Mouse (Mus musculus): Measurements from ENCODE around the gene Acvrl1. TPM values are rescaled to one million over a fixed set of nuclear protein-coding genes. Genes with fewer than 3 reads are reported as not detected.

Gene Acvrl1
- polyA plus RNA-seq, 1 experiment from 2014 or later = 3.2 TPM

DNA sequence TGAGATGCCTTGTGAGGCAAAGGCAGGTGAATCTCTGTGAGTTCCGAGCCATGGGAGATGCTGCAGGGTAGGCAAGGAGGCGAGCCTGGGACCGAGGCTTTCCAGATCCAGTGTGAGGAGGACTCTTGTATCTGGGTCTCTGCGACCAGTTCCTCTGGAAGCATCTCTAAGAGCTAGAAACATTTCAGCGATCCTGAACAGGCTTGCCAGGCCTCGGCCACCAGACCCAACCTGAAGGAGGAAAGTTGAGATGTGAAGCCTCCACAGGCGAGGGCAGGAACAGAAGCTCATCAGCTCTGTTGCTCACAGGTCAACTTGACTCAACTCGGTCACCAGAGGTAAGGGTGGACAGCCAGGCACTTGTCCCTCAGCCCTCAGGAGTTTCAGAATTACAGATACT, 36.8 kb upstream of the Acvrl1 start:
- H3K4me2 ChIP-seq (ENCODE audit: low read depth, low read length) = no peak overlapping the region
- no peak overlapping the region for H3K9ac ChIP-seq (replicated peaks; ENCODE audit: low read depth, low read length)
- no peak overlapping the region for H3K27ac ChIP-seq (ENCODE audit: low read depth, low read length)
- 97% methylated on average over 8 of the region's 8 CpGs for WGBS
- H3K4me1 ChIP-seq (ENCODE audit: control insufficient read depth, insufficient read depth, low read length) = peaks cover 17% of the 10 kb centered on the region
- H3K9me3 ChIP-seq (ENCODE audit: control insufficient read depth, low read length) = no peaks in the 10 kb centered on the region
- ATAC-seq (ENCODE audit: low read depth) = no peak
- H3K36me3 ChIP-seq (ENCODE audit: control insufficient read depth, insufficient read depth, low read length) = no peaks in the 10 kb centered on the region
- no peaks in the 10 kb centered on the region for H3K27me3 ChIP-seq (ENCODE audit: control insufficient read depth, insufficient read depth, low read length)
- no peak overlapping the region for H3K4me3 ChIP-seq (ENCODE audit: low read depth, low read length)

DNA sequence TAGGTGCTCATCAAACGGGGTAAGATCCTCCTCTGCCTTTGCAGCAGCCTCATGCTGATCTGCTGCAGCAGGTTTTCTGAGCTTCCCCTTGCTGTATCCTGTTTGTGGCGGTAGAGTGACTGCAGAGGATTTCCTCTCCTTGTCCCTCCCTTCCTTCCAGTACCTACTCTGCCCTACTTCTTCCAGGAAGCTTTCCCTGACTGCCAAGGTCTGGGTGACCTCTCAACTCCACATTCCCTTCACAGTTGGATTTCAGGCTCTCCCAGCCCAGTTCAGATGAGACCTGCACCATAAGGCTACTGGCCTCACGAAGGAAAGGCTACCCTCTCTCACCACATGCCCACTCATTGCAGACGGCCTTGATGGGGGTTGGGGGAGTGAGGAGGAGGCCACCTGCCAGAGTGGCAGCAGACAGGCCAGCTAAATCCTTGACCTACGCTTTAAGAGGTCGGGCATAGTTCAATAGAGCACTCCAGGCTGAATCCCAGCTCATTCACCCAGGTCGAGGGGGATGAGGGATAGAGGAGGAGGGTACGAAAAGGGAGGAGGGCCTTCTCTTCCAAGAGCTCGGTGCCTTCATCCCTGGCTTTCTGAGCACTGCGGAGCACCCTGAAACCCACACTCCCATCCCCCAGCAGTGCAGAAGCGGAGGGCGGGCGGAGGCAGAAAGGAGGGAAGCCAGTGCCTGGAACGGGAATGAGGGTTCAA, 36.0 kb upstream of the Acvrl1 start:
- H3K27ac ChIP-seq (ENCODE audit: low read depth, low read length) = peak overlapping the region; percentile 76
- peak overlapping the region; percentile 28; the same call in 1 of the 2 replicates for H3K4me2 ChIP-seq (ENCODE audit: low read depth, low read length)
- H3K27me3 ChIP-seq (ENCODE audit: control insufficient read depth, insufficient read depth, low read length) = no peaks in the 10 kb centered on the region
- peaks cover 17% of the 10 kb centered on the region for H3K4me1 ChIP-seq (ENCODE audit: control insufficient read depth, insufficient read depth, low read length)
- H3K4me3 ChIP-seq (ENCODE audit: low read depth, low read length) = no peak overlapping the region
- H3K36me3 ChIP-seq (ENCODE audit: control insufficient read depth, insufficient read depth, low read length) = no peaks in the 10 kb centered on the region
- H3K9me3 ChIP-seq (ENCODE audit: control insufficient read depth, low read length) = no peaks in the 10 kb centered on the region
- peak; percentile 48; the same call in 1 of the 2 replicates for ATAC-seq (ENCODE audit: low read depth)
- H3K9ac ChIP-seq (replicated peaks; ENCODE audit: low read depth, low read length) = no peak overlapping the region; the same call in 1 of the 2 replicates
- 21% methylated on average over 14 of the region's 14 CpGs for WGBS

DNA sequence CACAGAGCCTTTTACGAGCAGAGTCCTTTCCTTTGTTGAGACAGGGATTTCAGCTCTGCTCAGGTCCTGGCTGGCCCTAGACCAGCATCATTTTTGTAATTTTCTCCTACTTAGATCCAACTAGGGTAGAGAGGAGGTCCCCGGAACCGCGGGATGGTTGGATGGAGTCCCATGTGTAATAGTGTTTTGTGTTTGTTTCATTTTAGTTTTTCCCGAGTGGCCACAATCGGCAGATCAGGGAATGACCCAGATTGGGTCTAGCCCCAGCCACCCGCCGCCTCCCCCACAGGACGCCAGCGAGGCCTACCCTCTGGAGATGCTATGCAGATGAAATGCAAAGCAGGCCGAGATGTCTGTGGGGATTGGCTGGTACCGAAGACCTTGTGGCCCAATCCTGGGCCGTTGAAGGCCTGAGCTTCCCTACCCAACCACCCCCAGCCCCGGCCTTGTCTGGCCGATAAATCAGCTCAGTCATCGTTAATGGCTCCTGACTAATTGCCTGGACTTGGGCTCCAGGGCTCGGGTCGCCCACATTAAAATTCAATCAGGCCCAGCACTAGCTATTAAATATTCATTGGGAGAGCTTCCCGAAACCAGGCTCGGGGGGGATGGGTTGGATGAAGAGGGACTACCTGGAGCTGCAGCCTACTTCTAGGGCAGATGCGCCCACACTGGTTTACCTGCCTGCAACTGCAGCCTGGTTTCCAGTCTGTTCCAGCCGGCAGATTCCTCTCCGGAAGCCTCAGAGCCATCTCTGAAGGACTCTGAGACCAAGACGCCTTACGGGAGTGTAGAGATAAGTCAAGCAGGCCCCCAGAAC, 35.3 kb upstream of the Acvrl1 start:
- 6% methylated on average over 25 of the region's 25 CpGs for WGBS
- no peak overlapping the region for H3K9ac ChIP-seq (replicated peaks; ENCODE audit: low read depth, low read length)
- H3K27ac ChIP-seq (ENCODE audit: low read depth, low read length) = peak overlapping the region; percentile 76
- H3K27me3 ChIP-seq (ENCODE audit: control insufficient read depth, insufficient read depth, low read length) = no peaks in the 10 kb centered on the region
- ATAC-seq (ENCODE audit: low read depth) = peak; percentile 92
- H3K36me3 ChIP-seq (ENCODE audit: control insufficient read depth, insufficient read depth, low read length) = no peaks in the 10 kb centered on the region
- H3K4me2 ChIP-seq (ENCODE audit: low read depth, low read length) = peak overlapping the region; percentile 28; the same call in 1 of the 2 replicates
- H3K4me1 ChIP-seq (ENCODE audit: control insufficient read depth, insufficient read depth, low read length) = peaks cover 17% of the 10 kb centered on the region
- no peak overlapping the region for H3K4me3 ChIP-seq (ENCODE audit: low read depth, low read length)
- H3K9me3 ChIP-seq (ENCODE audit: control insufficient read depth, low read length) = no peaks in the 10 kb centered on the region

DNA sequence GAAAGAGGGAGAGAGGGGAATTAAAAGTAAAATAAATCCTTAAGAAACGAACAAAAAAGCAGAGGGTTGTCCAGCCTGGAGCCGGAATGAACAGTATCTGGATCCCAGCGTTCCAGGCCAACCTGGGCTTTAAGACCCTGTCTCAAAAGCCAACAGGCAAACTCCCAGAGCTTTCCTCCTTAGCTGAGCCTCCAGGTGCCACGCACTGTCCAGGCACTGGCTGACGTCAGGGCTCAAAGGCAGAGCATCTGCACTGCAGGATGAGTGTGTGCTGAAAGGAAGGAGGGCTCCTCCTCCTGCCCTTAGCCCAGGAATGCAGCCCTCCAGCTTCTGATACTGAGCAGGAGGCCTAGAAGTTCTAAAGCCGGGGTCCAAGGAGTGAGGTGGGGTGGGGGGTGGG, 34.3 kb upstream of the Acvrl1 start:
- peaks cover 20% of the 10 kb centered on the region for H3K4me1 ChIP-seq (ENCODE audit: control insufficient read depth, insufficient read depth, low read length)
- H3K36me3 ChIP-seq (ENCODE audit: control insufficient read depth, insufficient read depth, low read length) = no peaks in the 10 kb centered on the region
- H3K9me3 ChIP-seq (ENCODE audit: control insufficient read depth, low read length) = no peaks in the 10 kb centered on the region
- no peak overlapping the region for H3K4me2 ChIP-seq (ENCODE audit: low read depth, low read length)
- 39% methylated on average over 6 of the region's 6 CpGs for WGBS
- no peak overlapping the region for H3K4me3 ChIP-seq (ENCODE audit: low read depth, low read length)
- H3K27ac ChIP-seq (ENCODE audit: low read depth, low read length) = 0 out of 2 replicates have a peak overlapping the region, but pooled peaks have one; percentile 16
- no peak for ATAC-seq (ENCODE audit: low read depth)
- no peak overlapping the region for H3K9ac ChIP-seq (replicated peaks; ENCODE audit: low read depth, low read length)
- H3K27me3 ChIP-seq (ENCODE audit: control insufficient read depth, insufficient read depth, low read length) = no peaks in the 10 kb centered on the region

DNA sequence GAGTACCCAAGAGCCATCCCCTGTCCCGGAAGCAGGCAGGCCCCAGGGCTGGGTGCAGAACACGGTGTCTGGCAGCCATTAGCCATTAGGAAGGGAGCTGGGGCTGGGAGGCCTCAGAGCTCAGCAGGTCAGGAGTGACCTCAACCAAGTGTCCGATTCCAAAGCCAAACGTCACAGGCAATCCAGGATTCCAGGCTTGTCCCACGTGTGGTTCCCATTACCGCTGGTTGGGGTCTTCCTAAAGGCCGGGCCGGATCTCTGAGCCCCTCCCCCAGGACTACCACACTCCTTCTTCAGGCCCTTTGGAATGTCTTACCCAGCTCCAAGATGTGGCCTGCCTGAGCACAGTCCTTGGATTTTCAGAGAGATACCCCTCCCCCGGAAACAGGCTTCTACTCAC, 33.3 kb upstream of the Acvrl1 start:
- Histone ChIP-seq H3K9ac (replicated peaks; ENCODE audit: low read depth, low read length) (no peak overlapping the region), H3K27ac (ENCODE audit: low read depth, low read length) (no peak overlapping the region), H3K27me3 (ENCODE audit: control insufficient read depth, insufficient read depth, low read length) (no peaks in the 10 kb centered on the region), H3K4me2 (ENCODE audit: low read depth, low read length) (no peak overlapping the region), H3K36me3 (ENCODE audit: control insufficient read depth, insufficient read depth, low read length) (no peaks in the 10 kb centered on the region), H3K4me3 (ENCODE audit: low read depth, low read length) (no peak overlapping the region), H3K4me1 (ENCODE audit: control insufficient read depth, insufficient read depth, low read length) (peaks cover 20% of the 10 kb centered on the region), H3K9me3 (ENCODE audit: control insufficient read depth, low read length) (no peaks in the 10 kb centered on the region)
- WGBS = 58% methylated on average over 9 of the region's 9 CpGs
- ATAC-seq (ENCODE audit: low read depth) = no peak

DNA sequence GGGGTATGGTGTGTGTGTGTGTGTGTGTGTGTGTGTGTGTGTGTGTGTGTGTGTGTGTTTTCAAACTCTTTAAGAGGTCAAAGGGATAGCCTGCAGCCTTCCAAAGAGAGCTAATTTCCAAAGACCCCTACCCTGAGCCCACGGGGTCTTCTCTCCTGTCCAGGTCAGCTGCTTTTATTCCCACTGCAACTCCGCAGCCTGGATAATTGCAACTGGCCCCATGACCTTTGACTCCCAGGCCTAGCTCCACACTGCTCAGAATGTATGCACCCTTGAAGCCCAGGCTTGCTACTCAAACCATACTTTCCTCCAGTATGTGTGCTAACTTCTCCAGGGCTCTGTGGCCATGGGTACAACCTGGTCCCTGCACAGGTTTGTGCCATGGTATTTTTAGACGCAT, 32.9 kb upstream of the Acvrl1 start:
- Histone ChIP-seq H3K4me2 (ENCODE audit: low read depth, low read length) (no peak overlapping the region), H3K9ac (replicated peaks; ENCODE audit: low read depth, low read length) (no peak overlapping the region), H3K4me1 (ENCODE audit: control insufficient read depth, insufficient read depth, low read length) (peaks cover 20% of the 10 kb centered on the region), H3K4me3 (ENCODE audit: low read depth, low read length) (no peak overlapping the region), H3K9me3 (ENCODE audit: control insufficient read depth, low read length) (no peaks in the 10 kb centered on the region), H3K27me3 (ENCODE audit: control insufficient read depth, insufficient read depth, low read length) (no peaks in the 10 kb centered on the region), H3K27ac (ENCODE audit: low read depth, low read length) (no peak overlapping the region), H3K36me3 (ENCODE audit: control insufficient read depth, insufficient read depth, low read length) (no peaks in the 10 kb centered on the region)
- 53% methylated on average over 3 of the region's 3 CpGs for WGBS
- ATAC-seq (ENCODE audit: low read depth) = no peak

DNA sequence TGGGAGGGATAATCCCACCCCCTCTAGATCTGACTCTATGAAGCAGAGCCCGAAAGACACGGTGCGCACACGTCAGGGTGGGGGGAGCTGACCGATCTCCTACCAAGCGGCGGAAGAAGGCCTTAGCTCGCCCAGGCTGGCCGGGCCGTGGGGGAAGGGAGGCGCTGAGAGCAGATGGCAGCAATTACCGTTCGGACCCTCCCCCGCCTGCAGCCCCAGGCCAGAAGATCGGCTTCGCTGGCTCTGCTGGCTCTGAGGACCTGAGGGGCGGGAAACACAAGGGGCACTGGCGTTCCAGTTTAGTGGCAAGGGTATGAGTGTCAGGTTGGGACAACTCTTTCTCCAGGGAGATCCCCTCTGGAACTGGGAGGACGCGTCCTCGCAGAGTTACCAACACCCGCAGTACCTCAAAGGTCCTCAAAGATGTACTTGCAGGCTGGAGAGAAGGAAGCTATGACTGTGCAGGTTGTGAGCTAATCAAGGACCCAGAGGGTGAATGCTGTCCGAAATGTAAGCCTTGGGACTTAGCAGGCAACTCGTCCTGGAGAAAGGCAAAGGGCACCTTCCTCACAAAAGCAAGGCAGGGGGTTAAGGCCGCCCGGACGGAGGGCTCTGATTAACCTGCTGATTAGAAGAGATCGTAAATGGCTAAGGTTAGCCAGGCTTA, 30.2 kb upstream of the Acvrl1 start:
- no peaks in the 10 kb centered on the region for H3K9me3 ChIP-seq (ENCODE audit: control insufficient read depth, low read length)
- no peak overlapping the region for H3K9ac ChIP-seq (replicated peaks; ENCODE audit: low read depth, low read length)
- H3K27me3 ChIP-seq (ENCODE audit: control insufficient read depth, insufficient read depth, low read length) = no peaks in the 10 kb centered on the region
- no peaks in the 10 kb centered on the region for H3K36me3 ChIP-seq (ENCODE audit: control insufficient read depth, insufficient read depth, low read length)
- H3K4me3 ChIP-seq (ENCODE audit: low read depth, low read length) = no peak overlapping the region
- peak; percentile 22; the same call in 1 of the 2 replicates for ATAC-seq (ENCODE audit: low read depth)
- H3K27ac ChIP-seq (ENCODE audit: low read depth, low read length) = no peak overlapping the region
- H3K4me1 ChIP-seq (ENCODE audit: control insufficient read depth, insufficient read depth, low read length) = peaks cover 10% of the 10 kb centered on the region
- 3% methylated on average over 28 of the region's 28 CpGs for WGBS
- peak overlapping the region; percentile 32; the same call in 1 of the 2 replicates for H3K4me2 ChIP-seq (ENCODE audit: low read depth, low read length)

DNA sequence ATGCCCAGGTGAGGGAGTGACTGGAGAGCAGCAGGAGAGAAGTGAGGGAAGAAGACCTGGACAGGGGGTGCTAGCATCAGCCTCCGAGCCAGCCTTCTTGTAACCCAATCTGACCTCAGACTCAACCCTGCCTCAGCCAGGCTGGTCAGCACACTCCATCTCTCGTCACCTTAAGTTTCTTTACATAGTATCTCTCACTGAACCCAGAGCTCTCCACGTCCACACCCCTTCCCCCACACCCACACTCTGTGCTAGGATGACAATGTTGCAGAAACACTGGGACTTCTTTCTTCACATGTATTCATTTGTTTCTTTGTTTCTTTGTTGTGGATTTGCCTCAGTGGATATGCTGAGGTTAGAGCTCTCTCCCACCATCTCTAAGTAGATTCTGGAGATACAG, 27.3 kb upstream of the Acvrl1 start:
- WGBS = 80% methylated on average over 3 of the region's 3 CpGs
- no peak for ATAC-seq (ENCODE audit: low read depth)

More for the DNA sequence above, 27.3 kb upstream of the Acvrl1 start:
- H3K27me3 ChIP-seq (ENCODE audit: control insufficient read depth, insufficient read depth, low read length) = no peaks in the 10 kb centered on the region
- no peaks in the 10 kb centered on the region for H3K36me3 ChIP-seq (ENCODE audit: control insufficient read depth, insufficient read depth, low read length)
- H3K4me1 ChIP-seq (ENCODE audit: control insufficient read depth, insufficient read depth, low read length) = peaks cover 2% of the 10 kb centered on the region; the same call in 1 of the 2 replicates
- no peak overlapping the region for H3K4me3 ChIP-seq (ENCODE audit: low read depth, low read length)
- H3K9ac ChIP-seq (replicated peaks; ENCODE audit: low read depth, low read length) = no peak overlapping the region
- no peak overlapping the region for H3K27ac ChIP-seq (ENCODE audit: low read depth, low read length)
- no peaks in the 10 kb centered on the region for H3K9me3 ChIP-seq (ENCODE audit: control insufficient read depth, low read length)
- H3K4me2 ChIP-seq (ENCODE audit: low read depth, low read length) = no peak overlapping the region

Data from neural tube, embryonic 14.5 days (tissue).